Mouse (Mus musculus): ENCODE measurements around the gene Rnf103. TPM values are rescaled to one million over a fixed set of nuclear protein-coding genes. Genes with fewer than 3 reads are reported as not detected.

The Rnf103 gene
- total RNA-seq, 2 experiments from 2014 or later = 21.7 to 26.1 TPM

Other genes with a start within 250 kb of the Rnf103 start
- gene Krcc1, start 222.2 kb upstream of the Rnf103 start, total RNA-seq (2021) = 10 to 100 TPM; 54.6 to 54.9 TPM
- 100 to 1,000 TPM; 375 to 394 TPM for gene Smyd1, start 171.7 kb upstream of the Rnf103 start, total RNA-seq (2021)
- gene Cd8b1, start 171.1 kb upstream of the Rnf103 start, total RNA-seq (2021) = not detected
- gene Cd8a, start 120.5 kb upstream of the Rnf103 start, total RNA-seq (2021) = under 1 TPM in 1 of 2 experiments, not detected in 1; 0.13 TPM
- gene Rmnd5a, start 53.3 kb upstream of the Rnf103 start, total RNA-seq (2021) = 10 to 100 TPM; 65.8 to 72.8 TPM
- gene Chmp3, start 49.9 kb downstream of the Rnf103 start, total RNA-seq (2021) = 10 to 100 TPM; 47.2 to 51.2 TPM
- 10 to 100 TPM; 16.4 to 20.9 TPM for gene Kdm3a, start 139.1 kb downstream of the Rnf103 start, total RNA-seq (2021)
- 10 to 100 TPM; 15.0 to 16.6 TPM for gene Reep1, start 213.7 kb downstream of the Rnf103 start, total RNA-seq (2021)